Mouse (Mus musculus) frontal cortex, postnatal 10 days (tissue): ENCODE data around the gene Pdlim1.
A peak's percentile ranks its signal among the peaks of the same experiment; 100 is the strongest.
"Not testable (repeated sequence)": the region's sequence is repeated elsewhere in the genome, so short reads cannot be mapped to it uniquely, and the experiment has no call there.

Experiments
- DNase-seq, 2 experiments: peaks; one replicate each; pipeline ENCODE4 v3.0.0; 2022; ENCODE audit warnings: low spot score in 2 of 2, mixed read lengths in 1 of 2

Pdlim1 gene

DNA sequence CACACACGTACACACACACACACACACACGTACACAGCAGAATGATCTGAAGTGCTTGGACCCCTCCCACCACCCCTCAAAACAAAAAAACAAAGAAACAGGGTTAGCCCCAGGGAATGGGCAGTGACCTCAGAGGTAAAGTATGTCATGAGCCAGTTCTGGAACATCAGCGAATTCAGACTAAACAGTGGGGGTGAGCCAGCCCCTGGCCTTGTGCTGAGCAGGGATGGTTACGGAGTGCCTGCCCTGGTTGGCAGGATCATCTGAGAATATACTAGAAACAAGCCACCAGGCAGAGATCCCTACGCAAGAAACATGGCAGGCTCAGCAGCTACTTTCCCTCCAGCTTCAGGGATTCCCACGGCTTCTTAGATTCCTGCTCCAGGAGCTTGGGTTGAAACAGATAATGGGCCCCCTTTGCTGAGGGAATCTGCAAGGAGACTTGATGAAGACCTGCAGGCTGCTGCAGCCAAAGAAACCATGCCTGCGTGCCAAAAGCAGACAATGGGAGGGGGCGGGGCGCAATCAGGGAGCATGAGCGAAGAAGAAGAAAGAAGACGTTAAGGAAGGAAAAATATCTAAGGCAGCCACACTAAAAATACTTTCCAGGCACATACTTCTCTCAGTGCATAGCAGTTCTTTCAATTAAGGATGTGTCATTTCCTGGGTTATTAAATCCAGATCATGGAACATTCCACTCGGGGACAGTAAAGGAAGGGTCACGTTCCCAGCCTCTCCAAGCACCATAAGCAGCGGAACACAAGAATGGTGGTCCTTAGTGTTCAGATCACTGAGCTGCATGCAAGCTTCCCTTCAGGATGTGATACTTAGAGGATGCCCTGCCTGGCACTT lies 30.6 kb downstream of the Pdlim1 start:
- peak in 1 of 2 experiments; percentile 52 for DNase-seq

DNA sequence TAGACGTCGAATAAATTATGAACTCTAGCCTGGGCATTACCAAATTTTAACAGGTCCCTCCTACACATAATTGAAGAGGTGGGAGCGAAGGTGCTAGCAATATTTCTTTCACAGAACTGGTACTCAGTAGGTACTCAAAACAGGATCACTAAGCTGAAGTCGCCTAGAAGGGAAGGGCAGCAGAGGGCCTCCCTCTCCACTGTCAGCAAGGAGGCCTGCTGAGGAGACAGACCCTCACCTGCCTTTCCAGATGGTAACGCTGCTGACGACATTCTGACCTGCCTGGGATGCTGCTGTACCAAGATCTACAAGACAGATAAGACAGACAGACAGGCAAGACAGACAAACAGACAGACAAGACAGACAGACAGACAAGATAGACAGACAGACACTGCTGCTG lies 31.3 kb downstream of the Pdlim1 start:
- DNase-seq, result no peak

DNA sequence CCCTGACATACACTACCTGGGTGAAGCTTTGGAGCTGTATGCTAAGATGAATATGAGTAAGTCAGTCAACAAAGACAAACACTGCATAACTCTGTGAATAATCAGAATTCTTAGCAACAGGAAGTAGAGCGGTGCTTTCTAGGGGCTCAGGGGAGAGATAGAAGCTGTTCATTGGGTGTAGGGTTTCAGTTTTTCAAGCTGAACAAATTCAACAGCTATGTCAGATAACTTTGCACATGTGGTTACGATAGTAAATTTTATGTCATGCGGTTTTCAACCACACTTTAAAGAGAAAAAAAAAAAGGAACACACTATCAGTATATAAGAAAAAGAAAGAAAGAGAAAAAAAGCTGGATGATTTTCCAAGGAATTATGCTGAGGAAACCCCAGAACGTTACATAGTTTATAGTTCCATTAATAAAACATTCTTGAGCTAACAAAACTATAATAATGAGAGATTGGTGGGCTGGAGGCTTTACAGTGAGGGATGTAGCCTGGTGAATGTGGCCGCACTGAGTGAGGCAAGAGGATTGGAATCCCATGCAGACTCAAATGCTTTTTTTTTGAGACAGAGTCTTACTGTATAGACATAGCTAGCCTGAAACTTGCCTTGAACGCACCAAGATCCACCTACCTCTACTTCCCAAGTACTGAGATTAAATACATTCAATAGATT lies 33.3 kb downstream of the Pdlim1 start:
- no peak for DNase-seq

DNA sequence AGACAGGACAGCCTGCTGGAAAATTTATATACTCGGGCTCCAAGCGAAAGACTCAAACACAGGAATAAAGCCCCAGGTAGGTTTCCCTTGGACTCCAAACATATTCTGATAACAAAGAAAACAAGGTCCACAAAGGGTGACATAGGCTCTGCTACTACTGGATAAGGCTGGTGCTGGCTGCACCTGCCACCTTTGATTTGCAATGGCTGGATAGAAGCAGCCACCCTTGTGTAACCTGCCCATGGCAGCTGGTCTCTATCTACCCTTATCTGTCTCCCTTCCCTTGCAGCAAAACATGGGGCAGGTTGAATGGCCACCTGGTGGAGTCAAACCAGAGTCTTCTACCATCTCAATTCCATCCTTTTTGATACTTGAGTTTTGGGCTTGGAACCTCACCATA lies 39.1 kb downstream of the Pdlim1 start:
- no peak for DNase-seq

DNA sequence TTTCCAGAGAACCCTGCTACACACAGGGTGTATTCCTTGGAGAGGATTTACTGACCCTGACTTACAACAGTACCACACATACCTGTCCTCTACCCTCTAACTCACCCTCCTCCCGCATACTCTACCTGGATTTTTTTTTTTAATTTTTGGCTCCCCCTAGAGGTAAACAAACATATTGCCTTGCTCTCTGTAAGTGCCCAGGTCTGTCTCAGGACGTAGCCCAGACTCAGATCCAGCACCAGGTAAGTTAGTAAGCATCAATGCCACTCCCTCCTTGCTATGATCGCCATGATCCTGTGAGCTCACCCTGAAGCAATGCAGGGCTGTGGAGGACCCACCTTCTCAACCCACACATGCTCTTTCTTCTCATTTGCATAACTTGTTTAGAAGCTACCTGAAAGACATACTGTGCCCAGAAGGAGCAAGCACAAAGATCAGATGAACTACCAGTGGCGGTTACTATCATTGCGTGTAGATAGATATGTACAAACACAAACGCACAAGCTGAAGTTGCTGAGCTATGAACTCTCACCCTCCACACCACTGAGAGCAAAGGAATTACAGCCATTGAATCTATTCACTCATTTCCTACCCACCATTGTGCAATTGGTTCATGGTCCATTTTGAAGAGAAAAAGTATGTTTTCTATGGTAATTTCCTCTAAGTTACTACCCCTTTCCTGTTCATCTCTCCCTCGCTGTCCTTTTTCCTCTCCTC lies 39.7 kb downstream of the Pdlim1 start:
- no peak for DNase-seq

DNA sequence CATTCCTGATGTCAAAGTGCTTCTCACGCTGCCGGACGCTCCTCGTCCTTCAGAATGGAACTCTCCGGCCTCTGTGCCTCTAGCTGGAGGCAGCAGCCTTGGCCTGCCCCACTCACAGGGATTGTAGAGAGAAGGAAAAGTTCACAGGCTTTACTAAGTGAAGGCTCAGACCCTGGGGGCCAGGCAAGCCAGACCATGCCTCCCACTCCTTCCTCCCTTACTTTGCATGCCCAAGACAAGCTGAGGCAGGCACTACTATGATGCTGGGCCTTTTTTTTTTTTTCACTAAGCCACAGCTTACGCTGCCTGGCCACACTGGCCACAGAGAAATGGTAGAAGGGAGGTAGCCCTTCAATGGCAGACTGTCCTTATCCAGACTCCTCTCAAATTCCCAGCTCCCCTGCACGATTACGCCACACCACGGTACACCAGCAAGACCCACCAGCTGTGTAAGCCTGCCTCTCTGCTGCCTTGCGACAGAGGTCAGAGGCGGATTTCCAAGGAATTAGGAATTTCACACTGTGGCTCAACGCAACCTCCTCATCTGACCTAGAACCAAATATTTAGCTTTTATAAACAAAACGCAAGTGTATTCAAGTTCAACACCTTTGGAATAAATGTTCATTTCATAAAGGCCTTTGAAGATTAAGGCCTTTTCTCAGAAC lies 40.4 kb downstream of the Pdlim1 start:
- DNase-seq, result no peak

DNA sequence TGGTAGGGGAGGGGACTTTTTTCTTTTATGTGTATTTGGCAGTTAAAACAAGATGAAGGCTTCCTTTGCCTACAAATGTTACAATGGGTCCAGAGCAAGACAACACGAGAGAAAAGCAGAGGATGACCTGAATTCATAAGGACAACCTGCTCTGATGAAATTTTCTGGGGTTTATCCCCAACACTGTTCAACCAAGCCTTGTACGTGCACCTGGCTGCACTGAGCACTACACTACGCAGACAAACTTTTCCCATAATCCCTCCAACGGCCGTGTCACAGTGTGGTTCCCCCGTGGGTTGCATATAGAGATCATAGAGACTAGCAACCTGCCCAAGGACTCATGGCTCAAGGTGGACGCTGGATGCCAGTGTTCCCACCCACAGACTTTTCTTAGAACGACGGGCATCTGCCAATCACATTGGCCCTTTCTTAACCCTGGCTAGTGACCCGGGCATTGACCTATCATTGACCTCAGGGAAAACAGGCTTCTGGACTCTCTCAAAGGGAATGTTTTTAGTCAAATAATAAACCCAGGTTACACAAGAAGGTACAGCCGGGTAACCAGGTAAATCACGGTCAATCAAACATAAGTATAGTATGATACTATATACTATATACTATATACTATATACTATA lies 45.0 kb downstream of the Pdlim1 start:
- no peak for DNase-seq

DNA sequence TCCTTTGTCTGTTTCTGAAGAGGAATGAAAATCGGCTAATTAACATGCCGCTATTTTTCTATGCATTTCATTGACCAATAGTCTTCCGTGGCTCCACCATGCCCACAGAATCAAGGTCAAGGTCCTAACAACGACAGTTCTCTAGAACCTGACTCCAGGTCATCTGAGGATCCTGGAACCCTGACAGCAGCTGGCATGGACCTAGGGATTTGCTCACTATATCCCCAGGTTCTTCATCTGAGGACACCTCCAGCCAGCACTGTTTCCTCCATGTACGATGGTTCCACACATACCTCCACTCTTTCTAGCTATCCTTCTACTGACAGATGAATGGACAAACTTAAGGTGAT lies 45.9 kb downstream of the Pdlim1 start:
- no peak for DNase-seq

DNA sequence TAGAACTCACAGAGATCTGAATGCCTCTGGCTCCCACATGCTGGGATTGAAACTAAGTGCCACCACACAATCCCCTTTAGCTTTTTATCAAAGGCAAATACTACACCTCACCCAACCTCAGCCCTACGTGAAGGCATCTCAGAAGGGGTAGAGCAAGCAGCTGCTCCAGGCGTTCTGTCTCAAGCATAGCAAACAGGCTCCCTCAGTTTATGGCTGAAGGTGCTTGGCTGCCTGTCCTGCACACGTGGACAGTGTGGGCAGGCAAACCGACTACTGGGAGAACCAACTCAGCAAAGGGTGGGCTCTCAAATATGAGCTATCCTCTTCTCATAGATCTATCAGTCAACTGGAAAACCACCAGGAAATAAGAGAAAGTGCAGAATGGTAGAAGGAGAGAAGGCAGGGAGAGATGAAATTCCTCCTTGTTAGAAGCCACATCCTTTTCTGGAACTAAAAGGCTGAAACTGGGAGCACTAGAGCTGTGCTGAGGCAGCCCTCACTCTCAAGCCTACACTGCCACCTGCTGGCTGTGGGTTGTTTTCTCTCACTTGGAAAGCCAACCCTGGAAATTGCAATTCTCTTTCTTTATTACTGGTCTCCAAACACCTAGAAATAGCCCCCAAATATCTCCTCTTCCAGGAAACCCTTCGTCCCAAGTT lies 46.4 kb downstream of the Pdlim1 start:
- DNase-seq, result peak in 1 of 2 experiments; percentile 74

DNA sequence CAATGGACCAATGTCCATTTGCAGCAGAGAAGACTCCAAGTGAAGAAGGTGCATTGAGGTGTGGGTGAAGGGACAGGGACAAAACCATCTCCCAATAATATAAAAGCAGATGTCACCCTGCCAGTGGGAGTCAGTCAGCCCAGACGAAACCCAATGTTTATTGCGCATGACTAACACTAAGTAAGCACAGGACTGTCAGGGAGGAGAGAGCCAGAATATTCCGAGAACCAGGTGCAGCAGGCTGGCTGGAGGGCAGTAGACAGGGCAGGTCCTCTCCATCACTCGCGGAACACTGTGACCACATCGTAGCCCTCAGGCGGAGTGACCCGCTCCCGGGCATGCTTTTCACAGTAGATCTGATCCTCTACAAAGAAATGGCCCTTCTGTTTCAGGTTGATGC lies 49.3 kb downstream of the Pdlim1 start:
- DNase-seq, result not testable (repeated sequence)

DNA sequence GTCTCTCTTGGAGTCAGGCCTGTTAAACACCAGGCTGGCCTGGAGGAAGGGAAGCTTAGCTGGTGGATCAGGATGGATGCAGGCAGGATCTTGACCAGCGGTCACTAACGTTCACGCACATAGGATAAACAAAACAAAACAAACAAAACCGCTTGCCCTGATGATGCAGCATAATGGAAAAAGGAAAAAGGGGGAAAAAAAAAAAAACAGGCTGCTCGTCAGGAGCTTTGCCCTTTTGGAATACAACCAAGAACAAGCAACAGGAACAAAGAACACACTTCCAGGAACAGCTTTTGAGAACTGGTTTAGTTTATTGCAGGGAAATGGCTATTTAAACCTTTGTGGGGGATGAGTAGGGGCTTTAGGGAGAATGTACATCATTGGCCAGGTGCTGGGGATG lies 50.8 kb downstream of the Pdlim1 start:
- DNase-seq, result no peak

DNA sequence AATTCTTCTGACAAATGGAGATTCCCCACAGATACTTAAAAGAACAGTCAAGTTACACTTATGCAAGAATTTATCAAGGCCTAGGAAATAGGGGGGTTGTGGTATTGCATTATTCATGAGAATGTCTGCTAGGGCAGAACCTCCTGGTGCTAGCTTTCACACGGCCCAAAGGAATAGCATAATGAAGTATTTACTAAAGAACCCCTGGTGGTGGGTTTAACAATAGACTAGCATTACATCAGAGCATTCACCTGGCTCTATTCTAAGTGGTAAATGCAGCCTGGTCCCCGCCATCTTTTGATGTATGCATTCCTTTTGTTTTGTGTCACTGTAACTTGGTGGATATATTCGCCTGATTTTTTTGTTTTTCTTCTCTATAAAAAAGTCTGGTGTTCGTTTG lies 68.7 kb downstream of the Pdlim1 start:
- DNase-seq, result not testable (repeated sequence)

DNA sequence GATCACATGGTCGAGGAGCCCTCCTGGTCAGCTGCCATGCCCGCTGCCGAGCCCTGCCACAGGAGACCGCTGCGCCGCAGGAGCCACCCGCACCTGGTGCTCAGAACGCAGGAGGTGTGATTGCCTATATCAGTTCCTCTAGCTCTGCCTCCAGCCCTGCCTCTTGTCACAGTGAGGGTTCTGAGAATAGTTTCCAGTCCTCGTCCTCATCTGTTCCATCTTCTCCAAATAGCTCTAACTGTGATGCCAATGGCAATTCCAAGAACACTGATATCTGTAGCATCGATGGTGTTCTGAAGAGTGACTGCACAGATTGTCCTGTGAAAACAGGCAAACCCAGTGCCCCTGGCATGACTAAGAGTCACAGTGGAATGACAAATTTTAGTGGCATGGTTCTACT lies 81.0 kb downstream of the Pdlim1 start:
- DNase-seq, result no peak

DNA sequence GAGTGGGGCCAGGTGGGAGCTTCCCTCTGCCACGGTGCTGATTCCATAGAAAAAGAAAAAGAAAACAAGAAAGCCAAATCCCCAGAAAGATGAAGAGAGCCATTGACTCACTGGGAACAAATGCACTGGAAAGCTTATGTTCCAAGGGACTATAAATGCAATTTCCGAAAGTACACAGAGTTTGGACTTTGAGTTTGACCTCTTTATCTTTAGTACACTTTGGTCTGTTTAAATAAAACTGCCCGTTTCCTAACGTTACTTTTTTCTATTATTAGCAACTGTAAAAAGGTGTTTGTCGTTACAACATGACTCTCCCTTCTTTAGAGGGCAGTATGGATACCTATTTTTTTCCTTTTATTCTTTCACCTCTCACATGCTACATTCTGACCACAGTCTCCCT lies 84.5 kb downstream of the Pdlim1 start, which contains the start of gene Cyp2c70:
TSS of gene Cyp2c70 (minus strand) at position 174 of the 400 bp plus-strand sequence.
- no peak for DNase-seq

DNA sequence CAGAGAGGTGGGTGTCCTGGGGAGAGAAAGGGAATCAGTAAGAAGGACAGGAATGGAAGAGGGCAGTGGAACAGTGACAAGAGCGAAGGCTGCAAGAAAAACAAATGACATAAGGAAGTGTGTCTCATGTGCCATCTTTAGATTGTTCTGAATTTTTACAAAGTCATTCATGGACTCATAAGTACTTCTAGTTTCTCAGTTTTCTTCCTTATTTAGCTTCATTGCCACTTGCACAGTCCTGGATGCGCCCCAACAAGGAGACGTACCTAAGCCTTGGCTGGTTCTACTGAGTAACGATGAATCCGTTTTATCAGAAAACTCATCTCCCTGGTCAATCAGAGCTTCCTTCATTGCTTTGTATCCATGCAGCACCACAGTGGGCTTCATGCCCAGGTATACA lies 88.0 kb downstream of the Pdlim1 start:
- no peak for DNase-seq

DNA sequence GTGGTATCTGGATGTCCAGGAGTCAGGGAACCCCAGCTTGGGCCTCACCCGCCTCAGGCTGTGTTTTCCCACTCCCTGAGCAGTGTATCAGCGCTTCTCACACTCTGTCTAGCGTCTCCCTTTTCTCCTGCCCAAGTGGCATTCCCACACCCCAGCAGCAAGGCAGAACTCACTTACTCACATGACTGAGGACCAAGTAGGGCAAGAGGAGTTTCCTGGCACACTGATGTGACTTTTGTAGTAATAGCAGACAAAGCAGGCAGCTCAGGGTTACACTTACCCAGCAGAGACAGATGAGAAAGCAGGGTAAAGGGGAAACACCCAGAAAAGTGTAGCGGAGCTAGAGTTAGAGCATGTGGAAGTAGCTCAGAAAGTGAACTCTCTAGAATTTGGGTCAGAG lies 93.3 kb downstream of the Pdlim1 start:
- no peak for DNase-seq
